Mouse (Mus musculus): ENCODE data around the gene Trp53rka.
A peak's percentile ranks its signal among the peaks of the same experiment; 100 is the strongest.
"Not testable (repeated sequence)": the region's sequence is repeated elsewhere in the genome, so short reads cannot be mapped to it uniquely, and the experiment has no call there.

Gene Trp53rka

GRCm38 (mm10) chr2:165492648-165493553 lies at the start of gene Trp53rka:
Gene Trp53rka (minus strand): TSS chr2:165493324.
- peak; percentile 88 to 91 for DNase-seq

GRCm38 (mm10) chr2:165540975-165541374 lies 47.9 kb upstream of the Trp53rka start:
- no peak for DNase-seq

- no peak for DNase-seq
Observed at GRCm38 (mm10) chr2:165533789-165534188, 40.7 kb upstream of the Trp53rka start.

- peak; percentile 48 to 74 for DNase-seq
Observed at GRCm38 (mm10) chr2:165529106-165529505, 36.0 kb upstream of the Trp53rka start.

- DNase-seq: no peak
Observed at GRCm38 (mm10) chr2:165525609-165526008, 32.5 kb upstream of the Trp53rka start.

DNA sequence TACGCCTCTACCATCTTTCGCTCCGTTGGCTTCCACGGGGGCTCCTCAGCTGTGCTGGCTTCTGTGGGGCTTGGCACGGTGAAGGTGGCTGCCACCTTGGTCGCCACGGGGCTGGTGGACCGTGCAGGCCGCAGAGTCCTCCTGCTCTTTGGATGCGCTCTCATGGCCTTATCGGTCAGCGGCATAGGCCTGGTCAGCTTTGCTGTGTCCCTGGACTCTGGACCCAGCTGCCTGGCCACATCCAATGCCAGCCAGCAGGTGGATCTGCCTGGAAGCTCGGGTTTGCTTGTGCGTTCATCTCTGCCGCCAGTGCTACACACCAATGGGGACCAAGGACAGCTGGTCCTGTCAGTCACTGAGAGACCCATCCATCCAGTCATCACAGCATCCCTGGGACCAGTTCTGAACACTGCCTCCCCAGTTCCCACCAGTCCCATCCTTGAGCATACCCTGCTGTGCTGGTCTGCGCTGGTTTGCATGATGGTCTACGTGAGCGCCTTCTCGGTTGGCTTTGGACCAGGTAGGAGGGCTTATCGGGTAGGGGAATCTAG lies 22.1 kb upstream of the Trp53rka start:
- no peak for DNase-seq

DNA sequence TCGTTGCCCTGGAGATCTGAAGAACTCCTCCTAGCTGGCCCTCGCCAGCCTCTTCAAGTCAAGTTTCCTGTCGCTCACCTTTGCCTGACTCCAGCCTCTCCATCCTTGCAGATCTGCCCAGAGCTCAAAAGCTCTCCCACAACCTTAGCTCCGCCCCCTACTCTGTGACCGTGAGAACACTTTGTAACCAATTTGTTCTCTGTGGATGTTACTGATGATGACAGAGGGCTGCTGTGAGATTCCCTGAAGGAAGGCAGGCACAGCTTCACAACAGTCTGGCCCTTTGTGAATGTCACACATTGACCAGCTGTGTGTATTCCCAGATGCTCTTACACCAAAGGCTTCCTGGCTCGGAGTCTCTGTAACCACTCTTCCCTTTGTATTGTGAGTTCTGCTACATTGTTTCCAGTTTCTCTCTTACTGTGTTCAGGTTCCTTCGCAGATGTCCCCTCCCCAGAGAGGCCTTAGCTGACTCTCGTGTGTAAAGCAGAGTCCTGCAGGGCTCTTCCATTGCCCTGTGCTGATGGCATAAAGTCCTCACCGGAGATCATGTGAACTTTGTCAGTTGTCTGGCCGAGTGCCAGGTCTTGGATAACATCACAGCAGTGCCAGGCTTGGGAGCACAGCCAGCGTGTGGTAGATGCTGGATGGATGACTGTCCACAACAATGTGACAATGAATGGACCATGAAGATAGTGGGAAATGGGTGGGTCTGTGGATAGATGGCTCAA lies 19.9 kb upstream of the Trp53rka start:
- peak; percentile 48 to 65 for DNase-seq

GRCm38 (mm10) chr2:165512426-165512825 lies 19.3 kb upstream of the Trp53rka start:
- DNase-seq: no peak

- DNase-seq: not testable (repeated sequence)
Observed at GRCm38 (mm10) chr2:165511530-165511929, 18.4 kb upstream of the Trp53rka start.

DNA sequence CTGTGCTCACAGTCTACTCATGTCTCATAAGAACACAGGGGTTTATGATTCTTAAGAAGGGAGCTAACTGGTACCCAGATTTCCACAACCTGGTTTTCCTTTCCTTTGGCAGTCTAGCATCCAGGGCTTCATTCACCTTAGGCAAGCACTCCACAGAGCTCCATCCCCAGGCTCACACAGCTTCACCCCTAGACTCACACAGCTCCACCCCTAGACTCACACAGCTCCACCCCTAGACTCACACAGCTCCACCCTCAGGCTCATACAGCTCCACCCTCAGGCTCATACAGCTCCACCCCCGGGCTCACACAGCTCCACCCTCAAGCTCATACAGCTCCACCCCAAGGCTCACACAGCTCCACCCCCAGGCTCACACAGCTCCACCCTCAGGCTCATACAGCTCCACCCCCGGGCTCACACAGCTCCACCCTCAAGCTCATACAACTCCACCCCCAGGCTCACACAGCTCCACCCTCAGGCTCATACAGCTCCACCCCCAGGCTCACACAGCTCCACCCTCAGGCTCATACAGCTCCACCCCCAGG lies 17.9 kb upstream of the Trp53rka start:
- DNase-seq: not testable (repeated sequence)

- DNase-seq: no peak
Observed at GRCm38 (mm10) chr2:165510466-165510865, 17.3 kb upstream of the Trp53rka start.

DNA sequence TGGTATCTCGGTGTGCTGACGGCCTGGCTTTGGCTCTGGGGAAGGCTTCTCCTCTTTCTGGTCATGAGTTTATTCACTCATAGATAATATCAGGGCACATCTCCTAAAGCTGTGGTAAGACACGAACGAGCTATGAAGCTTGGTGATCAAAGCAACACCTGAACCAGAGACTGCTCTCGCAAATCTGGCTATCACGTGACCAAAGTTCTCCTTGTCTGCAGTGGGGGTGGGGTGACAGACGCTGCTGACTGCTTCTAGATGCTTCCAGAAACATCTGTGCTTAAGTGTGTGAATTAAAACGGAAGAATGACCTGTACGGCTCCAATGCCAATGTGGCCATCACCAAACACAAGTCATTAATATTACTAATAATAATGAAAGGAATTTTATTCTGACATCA lies 16.6 kb upstream of the Trp53rka start:
- no peak for DNase-seq

- DNase-seq: peak; percentile 76 to 87
Observed at GRCm38 (mm10) chr2:165503259-165504203, 10.4 kb upstream of the Trp53rka start, which contains the start of gene Slc2a10. Gene Slc2a10 (plus strand): TSS chr2:165503787.

DNA sequence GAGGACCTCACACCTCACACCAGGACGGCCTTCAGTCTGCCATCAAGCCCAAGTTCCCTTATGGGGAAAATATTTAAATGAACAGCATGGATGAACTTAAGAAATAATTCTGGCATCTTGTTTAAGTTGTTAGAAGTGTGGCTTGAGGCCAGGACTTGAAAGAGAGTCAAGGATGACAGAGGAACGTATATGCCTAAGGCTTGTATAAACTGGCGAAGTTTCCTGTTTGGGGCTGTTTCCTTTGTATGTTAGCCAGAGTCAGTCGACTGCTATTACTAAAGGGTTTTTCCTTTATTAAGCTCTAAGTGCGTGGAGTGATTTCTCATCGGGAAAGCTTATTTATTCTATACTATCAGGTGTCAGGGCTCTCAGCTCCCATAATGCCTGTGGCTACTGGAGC lies 5.7 kb upstream of the Trp53rka start:
- no peak for DNase-seq

DNA sequence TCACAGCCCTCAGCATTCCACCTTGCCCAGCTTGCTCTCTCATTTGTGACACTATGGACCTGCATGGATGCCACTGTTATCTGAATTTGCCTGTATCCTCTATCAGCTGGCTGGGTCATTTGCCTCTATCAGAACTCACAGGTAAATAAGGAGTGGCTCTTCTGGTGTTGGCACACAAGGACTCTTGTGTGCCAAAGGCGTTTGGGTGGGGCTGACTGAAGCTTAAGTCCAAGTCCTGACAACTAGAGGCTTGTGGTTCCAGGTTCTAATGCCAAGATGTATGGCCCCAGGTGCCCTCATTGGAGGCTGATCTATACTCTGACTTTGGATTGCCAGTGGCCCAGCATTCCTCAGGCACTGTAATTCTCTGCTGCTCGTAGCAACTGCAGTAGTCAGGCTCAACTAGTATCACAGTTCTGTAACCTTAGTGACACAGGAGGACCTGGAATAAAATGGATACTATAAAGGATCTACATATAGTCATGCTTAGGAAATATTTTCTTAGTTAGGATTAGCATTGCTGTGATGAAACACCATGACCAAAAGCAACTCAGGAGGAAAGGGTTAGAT lies 4.7 kb upstream of the Trp53rka start:
- no peak for DNase-seq

DNA sequence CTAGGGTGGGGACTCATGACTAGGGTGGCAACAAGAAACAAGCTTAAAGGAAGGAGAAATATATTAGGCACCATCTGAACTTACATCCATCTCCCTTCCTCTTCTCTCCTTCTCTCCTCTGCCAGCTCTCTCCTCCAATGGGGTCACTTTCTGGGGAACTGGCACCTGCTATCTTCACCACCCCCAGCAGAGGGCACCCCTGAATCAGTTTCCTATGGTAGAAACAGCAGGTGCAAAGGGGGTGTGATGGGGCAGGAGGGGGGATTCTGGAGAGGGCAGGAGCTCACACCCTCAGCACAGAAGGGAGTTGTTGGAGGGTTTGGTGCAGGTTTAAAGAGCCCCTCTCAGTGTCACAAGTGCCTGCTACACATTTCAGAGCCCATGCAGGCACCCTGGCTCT lies 3.1 kb upstream of the Trp53rka start:
- peak in 1 of 2 experiments; percentile 70 for DNase-seq

DNA sequence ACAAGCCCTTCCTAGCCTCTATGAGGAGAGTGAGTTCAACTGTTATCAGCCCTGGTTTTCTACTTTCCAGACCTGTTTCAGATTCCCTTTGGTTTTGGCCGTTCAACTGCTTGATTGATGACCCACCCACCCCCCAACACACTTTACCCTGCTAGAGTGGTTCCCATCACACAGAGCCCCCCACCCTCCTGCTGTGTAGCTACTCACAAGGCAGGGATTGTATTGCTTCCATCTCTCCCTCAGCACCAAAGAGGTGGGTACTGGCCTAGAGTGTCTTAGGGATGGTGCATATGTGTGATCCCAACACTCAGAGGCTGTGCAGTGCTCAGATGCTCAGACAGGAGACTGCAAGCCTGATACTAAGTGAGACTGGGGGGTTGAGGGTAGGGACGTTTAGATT lies 1.4 kb upstream of the Trp53rka start:
- no peak for DNase-seq

GRCm38 (mm10) chr2:165493587-165494210 lies 575 bp upstream of the Trp53rka start:
- DNase-seq: no peak

- DNase-seq: peak in 1 of 2 experiments; percentile 65
Observed at GRCm38 (mm10) chr2:165486881-165487535, 6.1 kb downstream of the Trp53rka start.

- DNase-seq: no peak
Observed at GRCm38 (mm10) chr2:165486401-165486800, 6.7 kb downstream of the Trp53rka start.

DNA sequence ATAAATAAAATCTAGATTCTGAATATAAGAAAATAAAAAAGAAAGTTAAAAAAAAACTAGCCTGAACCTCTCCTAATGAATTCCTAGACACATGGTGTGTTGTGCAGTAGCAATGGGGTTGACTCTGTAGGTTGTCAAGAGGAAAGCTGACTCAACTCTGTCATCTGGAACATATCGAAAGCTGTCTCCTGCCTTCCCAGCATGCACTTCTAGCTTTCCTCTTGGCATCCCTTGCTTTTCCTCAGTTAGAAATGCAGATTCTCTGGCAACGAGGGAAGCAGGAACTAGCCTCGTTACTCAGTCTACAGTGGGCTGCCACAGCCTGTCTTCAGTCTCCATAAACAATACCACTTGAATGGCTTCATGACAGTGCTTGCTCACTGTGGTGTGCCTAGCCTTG lies 7.3 kb downstream of the Trp53rka start:
- DNase-seq: no peak
